Mouse (Mus musculus): ENCODE measurements around the gene Adam19. TPM values are rescaled to one million over a fixed set of nuclear protein-coding genes. Genes with fewer than 3 reads are reported as not detected.

The Adam19 gene
- polyA plus RNA-seq, 1 experiment from 2014 or later, result 10.7 TPM

DNA sequence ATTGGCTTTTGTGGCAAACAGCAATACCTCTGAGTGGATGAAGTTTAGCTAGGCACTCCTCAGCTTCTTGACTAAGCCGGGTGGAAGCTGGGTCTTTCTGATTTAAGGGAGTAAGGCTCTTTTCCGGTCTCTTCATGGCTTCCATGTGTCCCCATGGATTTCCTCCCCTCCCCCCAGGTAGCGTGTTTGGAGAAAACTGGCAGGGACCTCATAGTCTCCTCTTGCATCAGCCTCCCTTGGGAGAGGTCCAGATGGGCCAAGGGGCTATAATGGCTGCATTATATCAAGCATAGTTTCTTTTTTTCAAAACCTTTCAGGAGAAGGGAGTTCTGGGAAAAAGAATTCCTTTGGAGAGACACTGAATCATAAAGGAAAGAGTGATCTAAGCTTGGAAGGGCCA, 28.8 kb downstream of the Adam19 start:
- Histone ChIP-seq H3K4me1 (peaks cover 14% of the 10 kb centered on the region), H3K27me3 (ENCODE audit: poor library complexity, severe bottlenecking) (no peaks in the 10 kb centered on the region), H3K9me3 (no peaks in the 10 kb centered on the region), H3K36me3 (replicated peaks) (no peaks in the 10 kb centered on the region), H3K4me3 (no peak overlapping the region), H3K27ac (no peak overlapping the region)
- DNase-seq (ENCODE audit: extremely low spot score, low spot score), result no peak
- WGBS, result 92% methylated on average over 3 of the region's 3 CpGs

DNA sequence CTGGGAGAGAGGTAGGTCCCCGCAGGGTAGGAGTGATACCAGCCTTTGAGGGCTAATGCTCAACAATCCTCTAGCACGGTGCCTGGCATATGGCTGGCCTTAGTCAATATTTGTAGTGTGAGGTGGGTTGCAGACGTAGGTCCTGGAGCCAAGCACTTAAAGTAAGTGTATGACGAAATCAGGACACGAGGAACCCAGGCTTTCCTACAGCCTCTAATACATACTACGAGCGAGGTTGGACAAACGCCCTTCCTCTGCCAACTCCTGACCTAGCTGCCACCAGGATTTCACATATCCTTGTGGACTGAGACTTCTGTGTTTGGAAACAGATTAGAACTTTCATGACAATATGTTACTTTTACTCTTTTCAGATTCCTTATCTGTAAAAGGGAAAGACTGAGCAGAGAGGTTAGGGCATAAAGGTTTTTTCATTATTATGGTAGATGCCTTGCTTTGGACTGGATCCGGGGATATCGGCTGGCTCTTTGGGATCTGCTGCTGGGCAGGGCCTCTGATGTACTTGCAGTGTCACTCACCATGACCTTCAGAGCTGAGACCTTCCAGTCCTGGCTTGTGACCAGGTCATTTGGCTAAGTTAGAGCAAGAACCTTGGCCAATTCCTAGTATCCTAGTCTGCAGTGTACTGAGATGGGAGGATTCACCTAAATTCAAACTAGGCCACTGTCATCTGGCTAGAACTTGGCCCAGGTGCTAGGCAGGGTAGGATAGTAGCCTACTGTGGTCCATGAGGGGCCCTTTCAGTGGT, 29.8 kb downstream of the Adam19 start:
- WGBS, result 94% methylated on average over 10 of the region's 10 CpGs
- no peak for DNase-seq (ENCODE audit: extremely low spot score, low spot score)
- H3K27me3 ChIP-seq (ENCODE audit: poor library complexity, severe bottlenecking), result no peaks in the 10 kb centered on the region
- H3K9me3 ChIP-seq, result no peaks in the 10 kb centered on the region
- peaks cover 14% of the 10 kb centered on the region for H3K4me1 ChIP-seq
- no peak overlapping the region for H3K27ac ChIP-seq
- no peaks in the 10 kb centered on the region for H3K36me3 ChIP-seq (replicated peaks)
- H3K4me3 ChIP-seq, result no peak overlapping the region

GRCm38 (mm10) chr11:46086446-46086845, 30.7 kb downstream of the Adam19 start:
- no peaks in the 10 kb centered on the region for H3K36me3 ChIP-seq (replicated peaks)
- 90% methylated on average over 3 of the region's 3 CpGs for WGBS
- no peak overlapping the region for H3K27ac ChIP-seq
- H3K4me3 ChIP-seq, result no peak overlapping the region
- H3K27me3 ChIP-seq (ENCODE audit: poor library complexity, severe bottlenecking), result no peaks in the 10 kb centered on the region
- no peak for DNase-seq (ENCODE audit: extremely low spot score, low spot score)
- peaks cover 21% of the 10 kb centered on the region for H3K4me1 ChIP-seq
- H3K9me3 ChIP-seq, result no peaks in the 10 kb centered on the region

- Histone ChIP-seq H3K4me3 (no peak overlapping the region), H3K27me3 (ENCODE audit: poor library complexity, severe bottlenecking) (no peaks in the 10 kb centered on the region), H3K27ac (no peak overlapping the region), H3K9me3 (no peaks in the 10 kb centered on the region), H3K4me1 (peaks cover 23% of the 10 kb centered on the region), H3K36me3 (replicated peaks) (0 out of 2 replicates have a peak, but pooled peaks cover under 1% of the 10 kb centered on the region)
- DNase-seq (ENCODE audit: extremely low spot score, low spot score), result no peak
- WGBS, result 82% methylated on average over 4 of the region's 4 CpGs
Measured at GRCm38 (mm10) chr11:46089081-46089713, 33.4 kb downstream of the Adam19 start.

- Histone ChIP-seq H3K27ac (0 out of 2 replicates have a peak overlapping the region, but pooled peaks have one; percentile 30), H3K4me3 (no peak overlapping the region), H3K27me3 (ENCODE audit: poor library complexity, severe bottlenecking) (no peaks in the 10 kb centered on the region), H3K4me1 (peaks cover 23% of the 10 kb centered on the region), H3K9me3 (no peaks in the 10 kb centered on the region), H3K36me3 (replicated peaks) (peaks cover 7% of the 10 kb centered on the region; the same call in 1 of the 2 replicates)
- WGBS, result 92% methylated on average over 10 of the region's 10 CpGs
- DNase-seq (ENCODE audit: extremely low spot score, low spot score), result no peak
Measured at GRCm38 (mm10) chr11:46090036-46090725, 34.4 kb downstream of the Adam19 start.

GRCm38 (mm10) chr11:46090951-46091667, 35.3 kb downstream of the Adam19 start:
- WGBS, result 77% methylated on average over 10 of the region's 10 CpGs
- peaks cover 28% of the 10 kb centered on the region for H3K4me1 ChIP-seq
- H3K9me3 ChIP-seq, result no peaks in the 10 kb centered on the region
- H3K27me3 ChIP-seq (ENCODE audit: poor library complexity, severe bottlenecking), result no peaks in the 10 kb centered on the region
- no peak overlapping the region for H3K4me3 ChIP-seq
- H3K27ac ChIP-seq, result no peak overlapping the region
- peaks cover 9% of the 10 kb centered on the region; the same call in 1 of the 2 replicates for H3K36me3 ChIP-seq (replicated peaks)
- no peak for DNase-seq (ENCODE audit: extremely low spot score, low spot score)

DNA sequence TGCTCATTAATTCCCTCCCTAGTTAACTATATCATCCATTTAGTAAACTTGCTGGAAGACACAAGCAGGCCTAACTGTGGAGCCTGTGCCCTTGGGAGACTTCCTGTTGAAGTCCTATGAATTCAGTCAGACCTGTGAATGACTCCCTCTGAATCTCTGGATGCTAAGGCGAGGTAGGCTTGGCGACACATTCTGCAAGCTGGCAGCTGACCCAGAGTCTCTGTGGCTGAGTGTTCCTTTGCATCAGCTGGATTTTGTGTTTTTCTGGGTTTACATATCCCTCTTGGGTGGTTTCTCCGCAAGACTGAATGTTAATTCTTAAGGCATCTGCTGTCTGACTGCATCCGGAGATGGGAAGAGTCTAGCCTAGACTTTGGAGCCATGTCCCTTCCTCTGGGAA, 36.3 kb downstream of the Adam19 start:
- peaks cover 23% of the 10 kb centered on the region for H3K4me1 ChIP-seq

DNA sequence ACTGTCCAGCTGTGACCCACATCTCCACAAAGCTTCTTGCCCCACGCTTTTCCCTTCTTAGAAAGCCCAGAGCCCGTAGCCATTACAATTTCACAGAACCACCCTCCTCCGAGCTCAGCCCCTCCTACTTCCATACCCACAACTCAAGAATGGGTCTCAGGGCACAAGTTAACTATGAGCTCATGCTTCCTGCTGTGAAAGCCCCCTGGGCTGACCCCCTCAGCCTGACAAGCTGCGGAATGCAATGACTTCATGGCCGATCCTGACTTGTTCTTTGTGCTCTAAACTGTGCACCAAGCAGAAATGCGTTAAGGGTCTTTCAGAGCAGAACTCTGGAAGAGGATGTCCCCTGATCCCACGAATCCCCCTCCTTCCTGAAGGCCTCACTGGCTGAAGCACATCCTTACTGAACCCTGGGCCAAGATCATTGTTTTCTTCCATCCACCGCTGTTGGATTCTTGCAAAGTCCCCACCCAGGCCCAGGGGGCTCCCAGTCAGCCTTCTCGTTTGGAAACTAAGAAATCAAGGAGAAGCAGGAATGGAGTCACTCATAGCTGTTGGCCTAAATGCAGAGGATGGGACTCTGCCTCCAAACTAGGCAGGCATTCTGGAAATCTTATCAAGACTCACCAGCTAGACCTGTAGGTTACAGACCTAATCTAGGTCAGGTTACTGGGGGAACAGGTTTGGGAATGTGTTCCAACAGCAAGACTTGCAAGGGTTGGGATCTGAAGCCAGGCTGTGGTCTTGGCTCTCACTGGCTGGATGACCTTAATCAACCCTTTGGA, 39.9 kb downstream of the Adam19 start:
- H3K4me1 ChIP-seq, result peaks cover 14% of the 10 kb centered on the region
- WGBS, result 78% methylated on average over 9 of the region's 9 CpGs
- no peaks in the 10 kb centered on the region for H3K9me3 ChIP-seq
- no peaks in the 10 kb centered on the region for H3K27me3 ChIP-seq (ENCODE audit: poor library complexity, severe bottlenecking)
- peaks cover 20% of the 10 kb centered on the region for H3K36me3 ChIP-seq (replicated peaks)
- DNase-seq (ENCODE audit: extremely low spot score, low spot score), result no peak
- no peak overlapping the region for H3K4me3 ChIP-seq
- H3K27ac ChIP-seq, result no peak overlapping the region

More for the DNA sequence above, 36.3 kb downstream of the Adam19 start:
- Histone ChIP-seq H3K27ac (no peak overlapping the region), H3K4me3 (no peak overlapping the region), H3K27me3 (ENCODE audit: poor library complexity, severe bottlenecking) (no peaks in the 10 kb centered on the region), H3K9me3 (no peaks in the 10 kb centered on the region), H3K36me3 (replicated peaks) (peaks cover 9% of the 10 kb centered on the region; the same call in 1 of the 2 replicates)
- DNase-seq (ENCODE audit: extremely low spot score, low spot score), result no peak
- WGBS, result 95% methylated on average over 4 of the region's 4 CpGs

DNA sequence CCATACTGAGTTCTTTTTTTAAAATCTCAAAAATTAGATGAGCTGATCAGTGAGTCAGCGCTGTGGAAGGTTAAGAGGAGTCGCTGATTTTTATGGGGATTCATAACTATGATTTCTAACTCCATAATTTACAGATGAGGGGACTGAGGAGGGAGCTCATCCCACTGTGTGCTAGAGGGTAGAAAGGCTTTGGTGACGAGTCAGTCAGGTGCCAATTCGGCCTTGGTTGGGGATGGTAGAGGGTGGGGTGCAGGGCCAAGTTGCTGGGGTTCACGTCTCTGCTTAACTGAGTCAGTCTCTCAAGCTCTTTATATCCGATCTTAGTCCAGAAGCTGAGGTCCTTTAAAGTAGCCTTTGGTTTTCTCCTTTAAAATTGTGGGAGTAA, 40.5 kb downstream of the Adam19 start:
- peaks cover 8% of the 10 kb centered on the region for H3K4me1 ChIP-seq
- no peaks in the 10 kb centered on the region for H3K27me3 ChIP-seq (ENCODE audit: poor library complexity, severe bottlenecking)
- H3K36me3 ChIP-seq (replicated peaks), result peaks cover 26% of the 10 kb centered on the region
- WGBS, result 92% methylated on average over 6 of the region's 6 CpGs
- no peak overlapping the region for H3K4me3 ChIP-seq
- no peak overlapping the region for H3K27ac ChIP-seq
- DNase-seq (ENCODE audit: extremely low spot score, low spot score), result no peak
- H3K9me3 ChIP-seq, result no peaks in the 10 kb centered on the region

- Histone ChIP-seq H3K27me3 (ENCODE audit: poor library complexity, severe bottlenecking) (no peaks in the 10 kb centered on the region), H3K4me3 (no peak overlapping the region), H3K36me3 (replicated peaks) (peaks cover 26% of the 10 kb centered on the region), H3K4me1 (peaks cover 7% of the 10 kb centered on the region), H3K27ac (no peak overlapping the region), H3K9me3 (no peaks in the 10 kb centered on the region)
- DNase-seq (ENCODE audit: extremely low spot score, low spot score), result no peak
- WGBS, result 89% methylated on average over 3 of the region's 3 CpGs
Measured at GRCm38 (mm10) chr11:46097062-46097461, 41.3 kb downstream of the Adam19 start.

DNA sequence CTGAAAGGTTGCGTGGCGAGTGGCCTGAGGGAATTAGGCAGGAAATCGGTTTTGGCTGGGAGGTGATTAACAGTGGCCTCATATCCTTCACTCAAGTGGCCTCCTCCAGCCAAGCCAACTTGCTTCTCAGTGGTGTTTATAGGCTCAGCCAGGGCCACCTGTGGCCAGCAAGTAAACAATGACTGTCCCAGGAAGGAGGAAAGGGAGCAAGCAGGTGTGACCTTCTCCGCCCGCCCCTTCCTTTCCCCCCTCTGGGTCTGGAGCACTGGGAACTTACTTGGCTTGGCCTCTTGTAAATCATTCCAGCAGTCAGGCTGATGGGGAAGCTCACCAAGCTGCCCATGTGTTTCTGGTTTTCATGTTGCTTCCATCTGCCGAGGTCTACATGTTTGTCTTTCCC, 46.3 kb downstream of the Adam19 start:
- no peak for DNase-seq (ENCODE audit: extremely low spot score, low spot score)
- peaks cover 8% of the 10 kb centered on the region for H3K4me1 ChIP-seq
- no peak overlapping the region for H3K27ac ChIP-seq
- 88% methylated on average over 6 of the region's 6 CpGs for WGBS
- peaks cover 18% of the 10 kb centered on the region for H3K36me3 ChIP-seq (replicated peaks)
- no peaks in the 10 kb centered on the region for H3K27me3 ChIP-seq (ENCODE audit: poor library complexity, severe bottlenecking)
- no peak overlapping the region for H3K4me3 ChIP-seq
- H3K9me3 ChIP-seq, result no peaks in the 10 kb centered on the region

DNA sequence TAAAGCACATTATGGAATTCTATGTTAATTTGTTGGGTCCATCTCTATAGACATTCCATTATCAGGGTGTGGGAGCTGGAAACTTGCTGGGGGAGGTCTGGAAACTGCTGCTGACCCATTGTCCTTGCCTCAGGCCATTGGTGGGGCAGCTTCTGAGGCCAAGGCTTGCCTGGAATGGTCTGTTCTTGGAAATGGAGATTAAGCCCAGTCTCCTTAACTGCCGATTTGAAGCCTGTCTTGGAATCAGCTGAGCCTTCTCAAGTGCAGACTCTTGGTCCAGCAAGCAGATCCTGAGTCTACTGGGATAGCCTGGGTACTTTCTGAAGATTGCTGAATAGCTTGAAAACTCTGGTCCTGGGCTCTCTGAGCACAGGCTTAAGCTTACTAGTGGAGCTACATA, 51.3 kb downstream of the Adam19 start:
- H3K9me3 ChIP-seq, result no peaks in the 10 kb centered on the region
- DNase-seq (ENCODE audit: extremely low spot score, low spot score), result no peak
- H3K4me1 ChIP-seq, result peaks cover 5% of the 10 kb centered on the region
- WGBS, result 93% methylated on average over 1 of the region's 1 CpGs
- 0 out of 2 replicates have a peak, but pooled peaks cover 2% of the 10 kb centered on the region for H3K36me3 ChIP-seq (replicated peaks)
- H3K4me3 ChIP-seq, result no peak overlapping the region
- H3K27ac ChIP-seq, result no peak overlapping the region
- no peaks in the 10 kb centered on the region for H3K27me3 ChIP-seq (ENCODE audit: poor library complexity, severe bottlenecking)

Measured in forebrain, embryonic 10.5 days (tissue).